9 mouse cellular contexts compared by ENCODE assay signal in genomic region chr7:83886366-83887129, GRCm38 (mm10). TPM values are rescaled to one million over a fixed set of nuclear protein-coding genes. Genes with fewer than 3 reads are reported as not detected.
DNase-seq lines count a peak whose midpoint lies in the region; ATAC-seq and TF ChIP-seq lines count a peak whose summit lies in the region.
"Had no signal": no experiment of that assay in that cellular context is flagged by ENCODE, and none has a peak within 500 bp of the region (broad histone marks: within the 10 kb centered on the region; RNA-seq: fewer than 3 reads in every experiment).

No protein-coding gene starts in this region.

- H3K4me2 ChIP-seq in kidney, embryonic 16.5 days (replicated peaks; ENCODE audit: low read depth, low read length) = no peak overlapping the region
- no peak overlapping the region for H3K4me2 ChIP-seq in lung, embryonic 15.5 days
- H3K4me2 ChIP-seq: heart, embryonic 15.5 days; limb, embryonic 15.5 days had no signal

- peaks cover 11% of the 10 kb centered on the region; the same call in 1 of the 2 replicates for H3K36me3 ChIP-seq in kidney, embryonic 16.5 days (ENCODE audit: insufficient read depth, low read length)
- peaks cover 13% of the 10 kb centered on the region for H3K36me3 ChIP-seq in G1E (replicated peaks)
- peaks cover 4% of the 10 kb centered on the region; the same call in 1 of the 2 replicates for H3K36me3 ChIP-seq in lung, embryonic 15.5 days
- H3K36me3 ChIP-seq in forebrain, embryonic 10.5 days (replicated peaks) = peaks cover 13% of the 10 kb centered on the region
- H3K36me3 ChIP-seq: heart, embryonic 15.5 days had no signal

- TF ChIP-seq CTCF in G1E (IDR thresholded peaks at IDR 0.05; ENCODE audit: low read depth, low read length) = peak; percentile 35; the same call in 1 of the 2 replicates
- TF ChIP-seq CTCF in cortical plate, adult 2 months (IDR thresholded peaks at IDR 0.05; ENCODE audit: extremely low read depth, insufficient read depth, low read length) = peak; percentile 50

- peaks cover 25% of the 10 kb centered on the region for H3K4me1 ChIP-seq in kidney, embryonic 16.5 days (ENCODE audit: insufficient read depth, low read length)
- H3K4me1 ChIP-seq in G1E (ENCODE audit: insufficient read depth, low read depth, low read length) = peaks cover 63% of the 10 kb centered on the region
- peaks cover 5% of the 10 kb centered on the region for H3K4me1 ChIP-seq in cortical plate, adult 2 months (ENCODE audit: control insufficient read depth, insufficient read depth, low read length)
- H3K4me1 ChIP-seq in lung, embryonic 15.5 days = peaks cover 30% of the 10 kb centered on the region
- peaks cover 41% of the 10 kb centered on the region for H3K4me1 ChIP-seq in forebrain, embryonic 10.5 days

- no peak overlapping the region for H3K27ac ChIP-seq in kidney, embryonic 16.5 days (ENCODE audit: low read length)
- no peak overlapping the region for H3K27ac ChIP-seq in cortical plate, adult 2 months (ENCODE audit: insufficient read depth, low read length)
- peak overlapping the region; percentile 98; the same call in 1 of the 2 replicates for H3K27ac ChIP-seq in lung, embryonic 15.5 days
- no peak overlapping the region for H3K27ac ChIP-seq in forebrain, embryonic 10.5 days
- H3K27ac ChIP-seq: limb, embryonic 15.5 days had no signal

- peak; percentile 44 for DNase-seq in kidney, adult 9 months
- DNase-seq in G1E (ENCODE audit: low spot score) = no peak
- no peak for DNase-seq in forebrain, embryonic 10.5 days (ENCODE audit: extremely low spot score, low spot score)
- no peak for DNase-seq in urinary bladder, adult 18-20 months (ENCODE audit: low spot score in 2 of 2)

- H3K4me3 ChIP-seq in kidney, embryonic 16.5 days (ENCODE audit: low read length) = no peak overlapping the region
- no peak overlapping the region for H3K4me3 ChIP-seq in G1E (ENCODE audit: low read depth, low read length)
- no peak overlapping the region for H3K4me3 ChIP-seq in cortical plate, adult 2 months (ENCODE audit: insufficient read depth, low read length)
- no peak overlapping the region for H3K4me3 ChIP-seq in lung, embryonic 15.5 days
- H3K4me3 ChIP-seq in forebrain, embryonic 10.5 days = no peak overlapping the region
- H3K4me3 ChIP-seq: heart, embryonic 15.5 days; limb, embryonic 15.5 days had no signal

- ATAC-seq in kidney, embryonic 16.5 days (ENCODE audit: low FRiP score, low TSS enrichment) = no peak
- ATAC-seq in G1E (ENCODE audit: extremely low read depth, insufficient number of reproducible peaks, low FRiP score, poor library complexity, severe bottlenecking) = no peak
- ATAC-seq in lung, embryonic 15.5 days (ENCODE audit: borderline replicate concordance, extremely low read depth, low FRiP score, low TSS enrichment) = no peak

- no peaks in the 10 kb centered on the region for H3K9me3 ChIP-seq in kidney, embryonic 16.5 days (ENCODE audit: low read length)
- peaks cover 5% of the 10 kb centered on the region for H3K9me3 ChIP-seq in G1E (replicated peaks)
- H3K9me3 ChIP-seq in lung, embryonic 15.5 days = no peaks in the 10 kb centered on the region
- H3K9me3 ChIP-seq in forebrain, embryonic 10.5 days = peaks cover 16% of the 10 kb centered on the region
- H3K9me3 ChIP-seq: heart, embryonic 15.5 days; limb, embryonic 15.5 days had no signal

- no peak overlapping the region for H3K9ac ChIP-seq in kidney, embryonic 16.5 days (replicated peaks; ENCODE audit: low read length)
- no peak overlapping the region for H3K9ac ChIP-seq in lung, embryonic 15.5 days
- H3K9ac ChIP-seq: heart, embryonic 15.5 days; limb, embryonic 15.5 days had no signal

- 92% methylated on average over 6 of the region's 6 CpGs for WGBS in kidney, embryonic 16.5 days
- 90% methylated on average over 6 of the region's 6 CpGs for WGBS in lung, embryonic 15.5 days
- 93% methylated on average over 6 of the region's 6 CpGs for WGBS in forebrain, embryonic 10.5 days

- H3K27me3 ChIP-seq in kidney, embryonic 16.5 days (ENCODE audit: insufficient read depth, low read length) = no peaks in the 10 kb centered on the region
- no peaks in the 10 kb centered on the region for H3K27me3 ChIP-seq in G1E (ENCODE audit: insufficient read depth, low read length)
- no peaks in the 10 kb centered on the region for H3K27me3 ChIP-seq in lung, embryonic 15.5 days
- peaks cover 9% of the 10 kb centered on the region; the same call in 1 of the 2 replicates for H3K27me3 ChIP-seq in forebrain, embryonic 10.5 days (ENCODE audit: poor library complexity, severe bottlenecking)
- H3K27me3 ChIP-seq: heart, embryonic 15.5 days; limb, embryonic 15.5 days had no signal

- no peak for TF ChIP-seq POLR2A in cortical plate, adult 2 months (IDR thresholded peaks at IDR 0.05; ENCODE audit: extremely low read depth, insufficient read depth, low read length)

RNA-seq across cellular contexts. Expression of gene Mesd, which starts 2.3 kb away (rescaled TPM):
- polyA plus RNA-seq in kidney, embryonic 16.5 days (2015; fragmentation: Nextera tagmentation; extraction: Ambion mirVana) = 112 and 113 TPM in 2 replicates
- 25.0 and 28.7 TPM in 2 replicates for total RNA-seq in G1E (2014; fragmentation: Nextera tagmentation)
- total RNA-seq in G1E (2017) = 33.6 and 41.0 TPM in 2 replicates
- 20.2 and 68.0 TPM in 2 replicates for polyA plus RNA-seq in G1E (2012)
- polyA plus RNA-seq in cortical plate, adult 2 months (2012; rRNA removed) = 34.8 and 37.8 TPM in 2 replicates
- polyA plus RNA-seq in lung, embryonic 15.5 days (2015; fragmentation: Nextera tagmentation; extraction: Ambion mirVana) = 135 and 136 TPM in 2 replicates
- 102 and 106 TPM in 2 replicates for polyA plus RNA-seq in forebrain, embryonic 10.5 days (2016; fragmentation: Nextera tagmentation; extraction: Ambion mirVana)

RNA-seq across cellular contexts. Expression of gene Tlnrd1, which starts 2.4 kb away (rescaled TPM):
- polyA plus RNA-seq in kidney, embryonic 16.5 days (2015; fragmentation: Nextera tagmentation; extraction: Ambion mirVana) = 7.4 and 8.1 TPM in 2 replicates
- total RNA-seq in G1E (2014; fragmentation: Nextera tagmentation) (5.7 and 6.9 TPM in 2 replicates), G1E (2017) (3.7 and 6.6 TPM in 2 replicates)
- 21.2 and 28.8 TPM in 2 replicates for polyA plus RNA-seq in G1E (2012)
- polyA plus RNA-seq in cortical plate, adult 2 months (2012; rRNA removed) = 18.1 and 20.5 TPM in 2 replicates
- 17.6 and 19.8 TPM in 2 replicates for polyA plus RNA-seq in lung, embryonic 15.5 days (2015; fragmentation: Nextera tagmentation; extraction: Ambion mirVana)
- 7.6 and 8.4 TPM in 2 replicates for polyA plus RNA-seq in forebrain, embryonic 10.5 days (2016; fragmentation: Nextera tagmentation; extraction: Ambion mirVana)
